Mouse (Mus musculus) gastrocnemius, postnatal 25 days (tissue): Measurements from ENCODE around the gene Ush2a. TPM values are rescaled to one million over a fixed set of nuclear protein-coding genes. Genes with fewer than 3 reads are reported as not detected.

Experiments used
- DNase-seq: peaks from one replicate; pipeline ENCODE4 v3.0.0; 2022
- long read RNA-seq, 2 experiments: library from polyadenylated mRNA; stranded (forward); transcript quantifications; one replicate each; pipeline ENCODE4 v2.0.0; 2021
- total RNA-seq, 2 experiments: library from RNA; stranded (reverse); gene quantifications; 1 replicate in 1 of 2; 2 replicates in 1 of 2; pipeline ENCODE4 v1.2.3; 2021

Ush2a gene
- not detected for total RNA-seq
- long read RNA-seq, experiment 1: 0 reads
- long read RNA-seq, experiment 2: 0 reads

DNA sequence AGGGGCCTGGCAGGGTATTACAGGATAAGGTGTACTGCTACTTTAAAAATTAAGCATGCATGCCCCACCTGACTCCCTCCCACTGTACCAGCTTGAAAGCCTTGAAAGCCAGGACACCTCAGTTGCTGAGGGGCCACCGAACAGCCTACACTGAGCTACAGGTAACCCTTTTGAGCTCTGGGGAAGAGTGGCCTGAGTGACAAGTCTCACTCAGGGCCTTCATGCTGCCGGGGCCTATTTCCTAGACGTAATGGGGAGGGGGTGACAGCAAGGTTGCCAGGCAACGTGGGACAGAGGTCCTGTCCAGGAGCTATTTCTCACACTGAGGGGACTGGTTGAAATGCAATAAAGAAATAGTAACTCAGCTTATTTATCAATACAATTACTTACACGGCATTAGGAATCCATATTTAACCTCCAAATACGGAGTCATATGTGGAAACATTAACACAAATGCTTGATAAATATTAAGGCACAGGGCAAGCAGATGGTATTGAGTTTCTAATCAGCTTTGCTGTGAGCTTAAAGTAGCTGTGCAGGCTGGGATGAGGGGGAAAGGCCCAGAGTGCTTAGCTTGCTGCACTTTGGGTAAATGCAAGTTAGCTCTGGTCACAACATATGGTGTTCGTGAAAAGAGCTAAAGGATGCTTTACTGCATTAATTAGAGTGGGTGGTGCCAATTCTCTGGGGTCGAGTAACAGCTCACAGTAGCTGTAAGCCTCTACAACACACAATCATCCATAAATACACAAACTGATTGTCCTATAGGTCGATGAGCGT lies at the start of gene Ush2a:
Ush2a (plus strand) TSS at position 121 of the 780 bp plus-strand sequence.
- no peak for DNase-seq

DNA sequence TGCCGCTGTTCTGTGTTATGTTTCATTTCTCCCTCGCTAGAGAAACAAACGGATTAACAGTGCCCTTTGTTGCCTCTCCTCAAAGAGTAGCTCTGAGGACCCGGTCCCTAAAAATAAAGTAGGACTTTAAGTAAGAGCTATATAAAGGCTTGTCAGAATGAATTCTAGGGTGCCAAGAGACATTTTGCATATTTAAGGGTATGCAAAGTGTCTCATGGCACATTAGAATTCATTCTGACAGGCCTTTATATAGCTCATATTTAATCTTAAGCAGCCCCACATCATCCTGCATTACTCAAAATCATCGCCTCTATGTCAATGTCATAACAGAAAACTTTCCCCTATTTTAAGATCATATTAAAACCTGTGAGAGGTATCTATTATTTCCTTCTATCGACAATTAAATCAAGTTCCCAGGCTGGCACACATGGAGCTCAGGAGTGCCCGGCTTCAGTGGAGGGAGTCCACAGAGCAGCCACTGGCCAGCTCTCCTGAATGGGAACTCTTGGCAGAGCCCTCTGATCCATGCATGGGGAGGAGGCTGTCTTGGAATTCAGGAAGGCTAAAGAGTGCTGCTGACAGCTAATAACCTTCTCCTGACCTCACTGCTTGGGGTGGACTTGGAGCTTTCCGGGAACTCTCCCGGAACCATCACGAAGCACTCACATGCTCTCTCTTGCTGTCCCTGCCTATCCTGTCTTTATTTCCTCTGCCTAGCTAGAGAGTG lies 46.8 kb upstream of the Ush2a start:
- no peak for DNase-seq

GRCm38 (mm10) chr1:188221226-188221792 lies 40.5 kb upstream of the Ush2a start:
- no peak for DNase-seq

- no peak for DNase-seq
Observed at GRCm38 (mm10) chr1:188233036-188233724, 28.6 kb upstream of the Ush2a start.

- no peak for DNase-seq
Observed at GRCm38 (mm10) chr1:188238636-188239035, 23.2 kb upstream of the Ush2a start.

DNA sequence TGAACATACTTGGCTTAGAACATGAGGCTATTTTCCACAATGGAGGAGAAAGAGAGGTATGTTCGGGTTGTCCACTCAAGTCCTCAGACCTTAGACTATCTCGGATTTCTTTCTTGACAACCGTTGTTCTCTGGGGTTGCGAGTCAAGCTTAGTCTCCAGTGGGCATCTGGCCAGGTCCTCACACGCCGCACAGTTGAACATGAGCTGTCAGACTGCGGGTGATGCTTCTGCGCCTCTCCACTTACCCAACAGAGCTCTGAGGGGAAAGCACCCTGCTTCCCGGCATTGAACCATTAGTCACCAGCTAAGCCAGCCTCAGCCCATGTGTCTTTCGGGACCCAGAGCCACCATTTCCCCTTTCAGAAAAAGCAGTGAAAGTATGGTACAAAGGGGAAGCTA lies 20.1 kb upstream of the Ush2a start:
- DNase-seq: no peak

DNA sequence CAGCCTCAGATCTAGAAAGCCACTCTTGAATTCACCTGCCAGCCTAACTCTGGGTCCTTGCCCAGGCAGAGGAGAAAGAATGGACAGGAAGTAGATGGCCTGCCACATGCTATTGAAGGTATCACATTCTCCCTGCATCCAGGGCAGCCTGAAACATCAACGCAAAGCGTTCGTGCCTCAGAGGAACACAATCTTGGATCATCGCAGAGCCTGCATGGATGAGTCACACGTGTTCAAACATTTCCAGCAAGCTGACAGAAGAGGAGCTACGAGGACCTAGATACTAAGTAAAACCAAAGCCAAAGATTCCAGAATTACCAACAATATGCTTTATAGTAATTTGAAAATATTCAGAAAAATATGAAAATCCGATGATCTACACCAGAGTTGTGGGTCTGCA lies 4.3 kb upstream of the Ush2a start:
- no peak for DNase-seq

DNA sequence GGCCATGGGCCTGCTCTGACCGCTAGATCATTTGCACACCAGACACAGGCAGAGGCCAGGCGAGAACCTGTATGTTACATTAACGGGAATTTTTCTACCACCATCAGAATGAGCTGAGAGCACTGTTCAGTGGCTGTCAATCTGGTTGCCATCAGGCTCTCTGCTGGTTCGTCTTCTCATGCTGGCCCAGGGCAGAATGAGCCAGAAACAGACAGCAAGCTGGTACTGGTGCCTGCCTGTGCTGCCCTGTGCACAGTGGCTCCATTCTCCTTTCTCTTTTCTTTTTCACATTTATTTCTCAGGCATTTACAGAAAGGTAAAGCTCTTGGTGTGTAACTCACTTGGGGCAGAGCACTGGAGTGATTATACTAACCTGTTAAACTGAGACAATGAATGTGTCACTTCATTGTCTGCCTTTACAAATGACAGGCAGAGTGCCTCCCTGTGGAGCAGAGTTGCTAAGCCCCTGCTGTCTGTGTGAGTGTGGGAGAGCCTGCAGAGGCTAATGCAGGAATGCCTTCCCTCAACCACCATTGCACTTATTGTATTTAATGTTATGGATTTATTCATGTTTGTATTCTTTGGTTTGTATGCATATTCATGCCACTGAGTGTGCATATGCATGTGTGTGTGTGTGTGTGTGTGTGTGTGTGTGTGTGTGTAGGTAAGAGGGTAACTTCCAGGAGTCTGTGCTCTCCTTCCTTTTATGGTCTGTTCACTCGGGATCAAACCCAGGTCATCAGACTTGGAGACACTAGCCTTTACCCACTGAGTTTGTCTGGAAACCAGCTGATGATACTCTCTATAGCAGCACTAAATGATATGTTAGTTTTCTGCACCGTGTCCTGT lies 1.3 kb upstream of the Ush2a start:
- no peak for DNase-seq

- no peak for DNase-seq
Observed at GRCm38 (mm10) chr1:188267127-188267722, 5.4 kb downstream of the Ush2a start.

DNA sequence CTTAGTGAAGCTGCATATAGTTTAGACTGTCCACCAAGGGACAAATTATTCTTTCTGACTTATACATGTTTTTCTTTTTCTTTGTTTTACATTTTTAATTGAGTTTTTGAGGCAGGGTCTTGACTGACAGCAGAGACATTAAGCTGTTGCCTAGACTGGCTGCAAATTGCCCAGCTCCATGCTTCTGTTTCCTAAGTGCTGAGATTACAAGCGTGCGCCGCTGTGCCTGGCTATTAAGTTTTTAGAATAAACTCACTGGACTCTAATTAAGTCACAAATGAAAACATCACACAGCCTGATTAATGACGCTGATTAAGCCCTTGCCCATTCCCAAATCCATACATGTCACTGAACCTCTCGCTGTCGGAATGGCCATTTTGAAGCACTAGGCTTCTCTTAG lies 7.2 kb downstream of the Ush2a start:
- DNase-seq: no peak

- DNase-seq: no peak
Observed at GRCm38 (mm10) chr1:188313303-188313702, 51.5 kb downstream of the Ush2a start.

- no peak for DNase-seq
Observed at GRCm38 (mm10) chr1:188316574-188316973, 54.8 kb downstream of the Ush2a start.

DNA sequence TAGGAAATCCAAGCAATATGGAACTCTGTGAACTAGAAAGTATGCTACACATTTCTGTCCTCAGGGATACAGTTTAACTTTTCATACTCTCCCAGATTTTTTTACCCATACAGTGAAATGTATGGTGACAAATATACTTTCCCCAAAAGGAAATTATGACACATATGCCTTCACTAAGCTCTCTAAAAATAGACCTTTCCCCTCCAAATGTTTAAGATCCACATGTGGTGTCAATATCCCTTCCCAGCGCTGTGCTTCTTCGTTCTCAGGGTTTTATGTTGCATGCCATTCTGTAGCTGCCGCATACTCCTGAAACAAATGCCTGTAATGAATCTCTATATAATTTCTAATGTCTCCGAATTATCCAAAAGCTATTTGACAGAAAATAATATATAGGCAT lies 58.4 kb downstream of the Ush2a start:
- DNase-seq: no peak

- DNase-seq: no peak
Observed at GRCm38 (mm10) chr1:188321534-188321933, 59.7 kb downstream of the Ush2a start.

GRCm38 (mm10) chr1:188330406-188330805 lies 68.6 kb downstream of the Ush2a start:
- no peak for DNase-seq

- no peak for DNase-seq
Observed at GRCm38 (mm10) chr1:188333936-188334335, 72.1 kb downstream of the Ush2a start.

DNA sequence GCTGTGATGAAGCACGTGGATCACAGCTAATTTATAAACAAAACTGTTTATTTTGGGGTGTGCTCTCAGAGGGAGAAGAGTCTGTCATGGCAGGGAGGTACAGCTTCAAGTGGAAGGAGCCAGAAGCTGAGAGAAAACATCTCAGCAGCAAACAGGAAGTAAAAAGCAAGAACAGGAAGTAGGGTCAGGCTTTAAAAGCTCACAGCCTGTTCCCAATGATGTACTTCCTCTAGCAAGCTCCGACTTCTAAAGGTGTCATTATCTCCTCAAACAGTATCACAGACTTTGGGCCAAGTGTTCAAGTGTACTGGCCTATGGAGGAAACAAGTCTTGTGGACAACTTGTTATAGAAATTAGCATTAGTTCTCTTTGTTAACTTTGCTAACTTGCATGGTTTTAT lies 85.9 kb downstream of the Ush2a start:
- no peak for DNase-seq

GRCm38 (mm10) chr1:188354726-188355125 lies 92.9 kb downstream of the Ush2a start:
- no peak for DNase-seq

GRCm38 (mm10) chr1:188363548-188363947 lies 101.7 kb downstream of the Ush2a start:
- DNase-seq: no peak

DNA sequence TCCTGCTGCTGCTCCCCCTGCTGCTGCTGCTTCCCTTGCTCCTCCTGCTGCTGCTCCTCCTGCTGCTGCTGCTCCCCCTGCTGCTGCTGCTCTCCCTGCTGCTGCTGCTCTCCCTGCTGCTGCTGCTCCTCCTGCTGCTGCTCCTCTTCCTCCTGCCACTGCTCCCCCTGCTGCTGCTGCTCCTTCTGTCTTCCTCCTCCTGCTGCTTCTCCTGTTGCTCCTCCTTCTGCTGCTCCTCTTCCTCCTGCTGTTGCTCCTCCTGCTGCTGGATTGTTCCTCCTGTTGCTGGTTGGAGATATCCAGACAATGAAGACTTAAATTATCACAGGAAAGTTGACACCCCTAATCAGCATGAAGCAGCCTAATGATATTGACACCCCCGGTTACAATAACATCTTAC lies 123.4 kb downstream of the Ush2a start:
- no peak for DNase-seq

DNA sequence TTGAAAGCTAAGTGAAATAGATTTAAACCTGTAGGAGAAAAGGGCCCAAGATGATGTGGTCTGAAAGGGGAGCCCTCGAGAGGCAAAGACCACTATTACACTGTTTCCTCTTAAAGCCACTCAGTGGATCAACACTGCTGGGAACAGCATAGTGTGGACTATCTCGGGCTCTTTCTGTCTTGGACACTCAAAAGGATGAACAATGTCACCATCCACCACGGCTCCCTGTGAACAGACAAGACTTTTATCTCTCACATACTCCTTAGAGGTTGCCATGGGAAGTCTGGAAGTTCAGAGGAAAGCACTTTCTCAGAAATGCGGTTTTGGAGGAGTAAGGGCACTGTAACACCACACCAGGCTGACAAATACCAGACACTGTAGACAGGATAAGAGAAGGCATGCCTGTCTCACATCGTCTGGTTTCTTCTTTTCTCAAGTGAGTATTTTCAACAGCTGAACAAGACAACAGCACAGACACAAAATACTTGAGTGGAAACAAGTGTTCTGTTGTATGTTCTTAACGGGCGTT lies 124.0 kb downstream of the Ush2a start:
- no peak for DNase-seq
